Mouse (Mus musculus): ENCODE results near the gene Ercc1.

- TF ChIP-seq MYC (IDR thresholded peaks at IDR 0.05; ENCODE audit: low read depth, low read length): no peak
- peak in 2 of 3 experiments; percentile 4 to 32; a peak in 3 of 6 replicates for TF ChIP-seq CTCF (IDR thresholded peaks at IDR 0.05 in 2 of 3, conservative IDR thresholded peaks at IDR 0.05 in 1 of 3; ENCODE audit: control insufficient read depth in 1 of 3, insufficient read depth in 1 of 3, low read depth in 2 of 3, low read length in 3 of 3, poor library complexity in 1 of 3, severe bottlenecking in 1 of 3)
- no peak for TF ChIP-seq EP300 (IDR thresholded peaks at IDR 0.05; ENCODE audit: low read depth in 1 of 2, low read length in 2 of 2)
- no peak for TF ChIP-seq MAZ (IDR thresholded peaks at IDR 0.05; ENCODE audit: low read depth, low read length)
- TF ChIP-seq POLR2A (IDR thresholded peaks at IDR 0.05; ENCODE audit: control insufficient read depth in 1 of 2, insufficient read depth in 1 of 2, low read depth in 1 of 2, low read length in 2 of 2, poor library complexity in 1 of 2): no peak
- TF ChIP-seq ETS1 (IDR thresholded peaks at IDR 0.05; ENCODE audit: low read depth, low read length): no peak
- no peak for TF ChIP-seq ZC3H11A (IDR thresholded peaks at IDR 0.05; ENCODE audit: low read depth, low read length)
- TF ChIP-seq CHD2 (IDR thresholded peaks at IDR 0.05; ENCODE audit: low read length): no peak
- TF ChIP-seq JUND (IDR thresholded peaks at IDR 0.05; ENCODE audit: low read depth, low read length): no peak
- TF ChIP-seq USF1 (IDR thresholded peaks at IDR 0.05; ENCODE audit: low read depth, low read length): no peak
These were observed 25.3 kb downstream of the Ercc1 start for GRCm38 (mm10) chr7:19369823-19370425.
